Mouse (Mus musculus) hindbrain, postnatal 0 days (tissue): ENCODE results near the gene Gm13078. TPM values are rescaled to one million over a fixed set of nuclear protein-coding genes. Genes with fewer than 3 reads are reported as not detected.

Experiments
- ATAC-seq: fragments of 200-750 bp; cut with Nextera tagmentation; 2 replicates; pipeline ENCODE4 v1.8.0; 2017; ENCODE audit warnings: mild to moderate bottlenecking, moderate TSS enrichment, moderate library complexity
- DNase-seq: peaks from one replicate; pipeline ENCODE4 v3.0.0-alpha.2; 2015; ENCODE audit warnings: low spot score
- H3K27ac ChIP-seq: fragments of 300-500 bp; sonication (generic); 2 replicates; pipeline ENCODE4 v1.5.1; 2014; ENCODE audit warnings: mild to moderate bottlenecking
- H3K27me3 ChIP-seq: fragments of 300-500 bp; sonication (generic); 2 replicates; pipeline ENCODE4 v1.6.1; 2014; ENCODE audit warnings: low read length, mixed read lengths; ENCODE audit not compliant: insufficient read depth
- H3K36me3 ChIP-seq: fragments of 300-500 bp; sonication (generic); 2 replicates; pipeline ENCODE4 v1.6.1; 2014; ENCODE audit warnings: low read length, mixed read lengths; ENCODE audit not compliant: insufficient read depth
- H3K4me1 ChIP-seq: fragments of 300-500 bp; sonication (generic); 2 replicates; pipeline ENCODE4 v1.6.1; 2014; ENCODE audit warnings: antibody characterized with exemption, low read length, mixed read lengths; ENCODE audit not compliant: insufficient read depth
- H3K4me2 ChIP-seq: fragments of 300-500 bp; sonication (generic); 2 replicates; pipeline ENCODE4 v1.6.1; 2014; ENCODE audit warnings: low read depth, mild to moderate bottlenecking, low read length, moderate library complexity, mixed read lengths
- H3K4me3 ChIP-seq: fragments of 300-500 bp; sonication (generic); 2 replicates; pipeline ENCODE4 v1.5.1; 2014; ENCODE audit warnings: low read length
- H3K9ac ChIP-seq: fragments of 300-500 bp; sonication (generic); replicated peaks from 2 replicates; pipeline ENCODE4 v1.6.1; 2014; ENCODE audit warnings: mild to moderate bottlenecking, low read length, moderate library complexity, mixed read lengths
- H3K9me3 ChIP-seq: fragments of 300-500 bp; sonication (generic); 2 replicates; pipeline ENCODE4 v1.6.1; 2016; ENCODE audit warnings: low read length, mixed read lengths
- CTCF ChIP-seq: IDR thresholded peaks from 2 replicates; pipeline ENCODE4 v1.5.1; 2016; ENCODE audit warnings: antibody characterized with exemption, control low read depth, low read depth
- WGBS: fragments of 180-500 bp; shearing (Covaris S2); extraction: QIAGEN DNeasy Blood & Tissue Kit; methylation state at CpG from one replicate; pipeline ENCODE4 v1.1.7; 2014; 5-methylcytosine and 5-hydroxymethylcytosine counted together
- polyA plus RNA-seq: library from polyadenylated mRNA; unstranded; fragments of >200 nt; fragmentation: Nextera tagmentation; extraction: Ambion mirVana; gene quantifications from 2 replicates; pipeline ENCODE4 v1.2.1, GENCODE M21; 2015
- total RNA-seq: library from RNA; depleted of rRNA; stranded (reverse); fragments of >200 nt; gene quantifications from 2 replicates; pipeline ENCODE4 v1.2.3, GENCODE M21; 2014; rRNA removed

Gene Gm13078
- total RNA-seq, result not detected in 2 replicates
- polyA plus RNA-seq, result not detected in 2 replicates

DNA sequence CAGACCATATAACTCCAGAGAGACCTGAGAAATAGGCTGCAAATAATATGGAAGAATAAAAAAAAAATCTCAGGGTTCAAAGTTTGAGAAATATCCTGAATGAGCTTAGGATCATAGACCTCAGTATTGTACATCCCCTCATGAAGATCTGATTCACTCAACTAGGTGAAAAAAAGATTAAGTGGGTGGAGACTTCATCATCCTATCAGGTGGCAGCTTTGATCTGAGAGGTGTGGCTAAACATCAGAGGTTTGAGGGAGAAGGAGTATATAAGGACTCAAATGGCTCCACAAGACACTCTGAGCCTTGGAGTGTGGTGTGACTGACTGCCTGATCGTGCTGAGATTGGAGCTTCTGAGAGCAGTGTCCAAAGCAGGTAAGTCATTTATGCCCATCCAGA lies at the start of gene Gm13078:
Gm13078 (plus strand) TSS at position 301 of the 400 bp plus-strand sequence.
- Histone ChIP-seq H3K4me2 (no peak within 1 kb of the TSS), H3K9ac (no peak within 1 kb of the TSS), H3K36me3 (no peaks in the 10 kb centered on the region), H3K27ac (no peak within 1 kb of the TSS), H3K27me3 (no peaks in the 10 kb centered on the region), H3K9me3 (peaks cover 8% of the 10 kb centered on the region), H3K4me1 (no peaks in the 10 kb centered on the region), H3K4me3 (no peak within 1 kb of the TSS)
- ATAC-seq, result no peak
- no peak for DNase-seq
- TF ChIP-seq CTCF, result no peak
- WGBS, result 89% methylated on average over 1 of the region's 1 CpGs

DNA sequence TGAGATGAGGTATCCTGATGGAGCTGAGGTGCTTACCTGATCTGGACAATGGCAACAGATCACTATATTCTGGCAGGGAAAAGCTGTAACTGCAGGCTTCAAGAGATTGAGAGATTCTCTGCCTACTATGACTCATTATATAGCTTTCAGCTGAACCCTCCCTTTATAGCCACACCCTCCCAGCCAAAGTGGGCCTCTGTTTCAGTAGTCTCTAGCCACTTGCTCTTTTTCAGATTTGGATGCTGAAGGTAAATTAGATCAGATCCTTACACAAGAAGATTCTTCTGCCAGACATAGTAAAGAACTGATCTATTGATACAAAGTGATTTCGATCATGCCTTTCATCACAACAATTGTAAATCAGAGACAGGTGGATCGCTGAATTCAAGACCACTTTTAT lies 16.6 kb upstream of the Gm13078 start, which contains the start of gene Gm13089:
Gm13089 (minus strand) TSS at position 101 of the 400 bp plus-strand sequence.
- no peak for TF ChIP-seq CTCF
- WGBS, result 82% methylated on average over 2 of the region's 2 CpGs
- Histone ChIP-seq H3K36me3 (no peaks in the 10 kb centered on the region), H3K27ac (no peak within 1 kb of the TSS), H3K27me3 (no peaks in the 10 kb centered on the region), H3K9me3 (peaks cover 27% of the 10 kb centered on the region), H3K9ac (no peak within 1 kb of the TSS), H3K4me1 (no peaks in the 10 kb centered on the region), H3K4me2 (no peak within 1 kb of the TSS), H3K4me3 (no peak within 1 kb of the TSS)
- no peak for DNase-seq
- ATAC-seq, result no peak

Other genes starting within 250 kb of the Gm13078 start
- gene Gm13043, start 208.1 kb upstream of the Gm13078 start, total RNA-seq, result not detected in 2 replicates
- not detected in 2 replicates for gene Gm13043, start 208.1 kb upstream of the Gm13078 start, polyA plus RNA-seq
- not detected in 2 replicates for gene Gm13040, start 183.5 kb upstream of the Gm13078 start, total RNA-seq
- gene Gm13040, start 183.5 kb upstream of the Gm13078 start, polyA plus RNA-seq, result not detected in 2 replicates
- gene BC080695, start 167.8 kb upstream of the Gm13078 start, total RNA-seq, result not detected in 2 replicates
- not detected in 2 replicates for gene BC080695, start 167.8 kb upstream of the Gm13078 start, polyA plus RNA-seq
- not detected in 2 replicates for gene Gm13057, start 167.7 kb upstream of the Gm13078 start, total RNA-seq
- gene Gm13057, start 167.7 kb upstream of the Gm13078 start, polyA plus RNA-seq, result not detected in 2 replicates
- gene Gm13083, start 104.5 kb upstream of the Gm13078 start, total RNA-seq, result not detected in 2 replicates
- not detected in 2 replicates for gene Gm13083, start 104.5 kb upstream of the Gm13078 start, polyA plus RNA-seq
- not detected in 2 replicates for gene Gm13088, start 62.2 kb upstream of the Gm13078 start, total RNA-seq
- not detected in 2 replicates for gene Gm13088, start 62.2 kb upstream of the Gm13078 start, polyA plus RNA-seq
- gene Gm13089, start 16.7 kb upstream of the Gm13078 start, total RNA-seq, result not detected in 2 replicates
- not detected in 2 replicates for gene Gm13089, start 16.7 kb upstream of the Gm13078 start, polyA plus RNA-seq
- gene Gm13023, start 69.9 kb downstream of the Gm13078 start, total RNA-seq, result not detected in 2 replicates
- gene Gm13023, start 69.9 kb downstream of the Gm13078 start, polyA plus RNA-seq, result not detected in 2 replicates
- not detected in 2 replicates for gene Gm13084, start 96.6 kb downstream of the Gm13078 start, total RNA-seq
- gene Gm13084, start 96.6 kb downstream of the Gm13078 start, polyA plus RNA-seq, result not detected in 2 replicates
- not detected in 2 replicates for gene Gm13103, start 127.0 kb downstream of the Gm13078 start, total RNA-seq
- not detected in 2 replicates for gene Gm13103, start 127.0 kb downstream of the Gm13078 start, polyA plus RNA-seq
- not detected in 2 replicates for gene Pramef6, start 180.9 kb downstream of the Gm13078 start, total RNA-seq
- not detected in 2 replicates for gene Pramef6, start 180.9 kb downstream of the Gm13078 start, polyA plus RNA-seq
- gene Pramef25, start 231.6 kb downstream of the Gm13078 start, total RNA-seq, result not detected in 2 replicates
- not detected in 2 replicates for gene Pramef25, start 231.6 kb downstream of the Gm13078 start, polyA plus RNA-seq
- not detected in 2 replicates for gene Gm13101, start 247.5 kb downstream of the Gm13078 start, total RNA-seq
- gene Gm13101, start 247.5 kb downstream of the Gm13078 start, polyA plus RNA-seq, result not detected in 2 replicates